Mouse (Mus musculus) lung, adult 2 months (tissue): ENCODE results near the gene Olfr741. TPM values are rescaled to one million over a fixed set of nuclear protein-coding genes. Genes with fewer than 3 reads are reported as not detected.

Experiments used
- DNase-seq: peaks from one replicate; pipeline ENCODE4 v3.0.0; 2022
- H3K4me1 ChIP-seq: fragments of 200-500 bp; 2 replicates; pipeline ENCODE4 v1.6.1; 2011; ENCODE audit warnings: low read length; ENCODE audit not compliant: control insufficient read depth, insufficient read depth
- H3K4me3 ChIP-seq: fragments of 200-500 bp; replicated peaks from 2 replicates; pipeline ENCODE3; 2011; ENCODE audit warnings: low read depth, mild to moderate bottlenecking, control low read depth, low read length; ENCODE audit errors: extremely low read depth
- CTCF ChIP-seq: fragments of 200-500 bp; IDR thresholded peaks from 2 replicates; pipeline ENCODE4 v1.5.1; 2011; ENCODE audit warnings: mild to moderate bottlenecking, low read length, control low read depth; ENCODE audit not compliant: insufficient read depth
- POLR2A ChIP-seq: fragments of 200-500 bp; IDR thresholded peaks from 2 replicates; pipeline ENCODE4 v1.6.1; 2011; ENCODE audit warnings: low read depth, mild to moderate bottlenecking, control low read depth, low read length, borderline replicate concordance; ENCODE audit errors: extremely low read depth
- WGBS: fragments of 180-500 bp; shearing (Covaris S2); methylation state at CpG from one replicate; pipeline ENCODE4 v1.1.7; 2018; 5-methylcytosine and 5-hydroxymethylcytosine counted together
- polyA plus RNA-seq: library from polyadenylated mRNA; depleted of rRNA; stranded (reverse); fragments of >200 nt; gene quantifications from 2 replicates; pipeline ENCODE4 v1.2.3, GENCODE M21; 2012; rRNA removed

Olfr741 gene
- not detected in 2 replicates for polyA plus RNA-seq

GRCm38 (mm10) chr14:50472438-50472837 lies at the start of gene Olfr741:
Gene Olfr741, plus strand, starts transcription at chr14:50472738.
- no peak for DNase-seq
- no peak within 1 kb of the TSS for H3K4me3 ChIP-seq
- TF ChIP-seq POLR2A (no peak), CTCF (no peak)
- H3K4me1 ChIP-seq, result no peaks in the 10 kb centered on the region
- WGBS, result 61% methylated on average over 2 of the region's 2 CpGs

GRCm38 (mm10) chr14:50445245-50445644 lies 27.3 kb upstream of the Olfr741 start, which contains the start of gene Olfr740:
Gene Olfr740, plus strand, starts transcription at chr14:50445545.
- 73% methylated on average over 3 of the region's 3 CpGs for WGBS
- no peak for TF ChIP-seq CTCF
- no peak for TF ChIP-seq POLR2A
- no peaks in the 10 kb centered on the region for H3K4me1 ChIP-seq
- no peak within 1 kb of the TSS for H3K4me3 ChIP-seq
- DNase-seq, result no peak

GRCm38 (mm10) chr14:50478406-50478805 lies 5.9 kb downstream of the Olfr741 start:
- Histone ChIP-seq H3K4me1 (no peaks in the 10 kb centered on the region), H3K4me3 (no peak overlapping the region)
- DNase-seq, result no peak
- no peak for TF ChIP-seq POLR2A
- TF ChIP-seq CTCF, result no peak
- 54% methylated on average over 2 of the region's 2 CpGs for WGBS

- TF ChIP-seq POLR2A (no peak), CTCF (no peak)
- H3K4me1 ChIP-seq, result no peaks in the 10 kb centered on the region
- no peak within 1 kb of the TSS for H3K4me3 ChIP-seq
- 42% methylated on average over 2 of the region's 2 CpGs for WGBS
- DNase-seq, result no peak
Measured at GRCm38 (mm10) chr14:50503300-50503699, 30.8 kb downstream of the Olfr741 start, which contains the start of gene Olfr742. Gene Olfr742, plus strand, starts transcription at chr14:50503600.

GRCm38 (mm10) chr14:50521539-50521938 lies 49.0 kb downstream of the Olfr741 start, which contains the start of gene Olfr743:
Gene Olfr743, plus strand, starts transcription at chr14:50521839.
- Histone ChIP-seq H3K4me1 (no peaks in the 10 kb centered on the region), H3K4me3 (no peak within 1 kb of the TSS)
- TF ChIP-seq POLR2A, result no peak
- TF ChIP-seq CTCF, result no peak

More at GRCm38 (mm10) chr14:50521539-50521938, 49.0 kb downstream of the Olfr741 start, which contains the start of gene Olfr743:
- DNase-seq, result no peak

Other genes starting within 250 kb of the Olfr741 start
- gene Olfr731, start 230.9 kb upstream of the Olfr741 start, polyA plus RNA-seq, result not detected in 2 replicates
- not detected in 2 replicates for gene Olfr732, start 188.5 kb upstream of the Olfr741 start, polyA plus RNA-seq
- not detected in 2 replicates for gene Olfr733, start 171.2 kb upstream of the Olfr741 start, polyA plus RNA-seq
- gene Olfr734, start 146.0 kb upstream of the Olfr741 start, polyA plus RNA-seq, result not detected in 2 replicates
- gene Olfr735, start 123.9 kb upstream of the Olfr741 start, polyA plus RNA-seq, result not detected in 2 replicates
- gene Tlr11, start 114.8 kb upstream of the Olfr741 start, polyA plus RNA-seq, result 0.44 and 0.57 TPM in 2 replicates
- gene Olfr736, start 91.6 kb upstream of the Olfr741 start, polyA plus RNA-seq, result not detected in 2 replicates
- gene Olfr738, start 65.2 kb upstream of the Olfr741 start, polyA plus RNA-seq, result not detected in 2 replicates
- gene Olfr739, start 54.1 kb upstream of the Olfr741 start, polyA plus RNA-seq, result not detected in 2 replicates
- gene Olfr740, start 27.2 kb upstream of the Olfr741 start, polyA plus RNA-seq, result not detected in 2 replicates
- not detected in 2 replicates for gene Olfr742, start 30.9 kb downstream of the Olfr741 start, polyA plus RNA-seq
- not detected in 2 replicates for gene Olfr743, start 49.1 kb downstream of the Olfr741 start, polyA plus RNA-seq
- not detected in 2 replicates for gene Olfr744, start 142.1 kb downstream of the Olfr741 start, polyA plus RNA-seq
- not detected in 2 replicates for gene Olfr745, start 166.7 kb downstream of the Olfr741 start, polyA plus RNA-seq
- gene Olfr746, start 174.3 kb downstream of the Olfr741 start, polyA plus RNA-seq, result not detected in 2 replicates
- gene Olfr747, start 220.5 kb downstream of the Olfr741 start, polyA plus RNA-seq, result not detected in 2 replicates
- gene Olfr748, start 234.6 kb downstream of the Olfr741 start, polyA plus RNA-seq, result not detected in 2 replicates